Mouse (Mus musculus): ENCODE data around the gene B3gnt4. TPM values are rescaled to one million over a fixed set of nuclear protein-coding genes. Genes with fewer than 3 reads are reported as not detected.

B3gnt4 gene
- polyA plus RNA-seq, 1 experiment from 2014 or later, result 0.83 TPM

DNA sequence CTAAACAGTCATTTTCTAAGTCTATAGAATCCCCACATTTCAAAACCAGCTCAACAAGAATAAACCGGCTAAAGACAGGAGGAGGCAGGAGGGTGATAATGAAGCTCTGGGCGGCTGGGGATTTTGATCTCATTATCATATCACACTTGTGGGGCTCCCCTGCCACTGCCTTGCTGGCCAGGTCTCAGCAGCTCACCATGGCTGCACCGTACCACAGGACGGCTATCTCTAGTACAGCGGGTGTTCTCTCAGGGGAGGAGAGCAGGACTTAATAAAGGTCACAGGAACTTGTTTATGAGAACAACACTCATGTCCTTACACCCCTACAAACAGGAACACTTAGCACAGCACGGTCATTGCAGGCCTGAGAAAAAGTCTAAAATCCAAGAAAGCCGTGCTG lies 45.4 kb downstream of the B3gnt4 start:
- WGBS, result 91% methylated on average over 7 of the region's 7 CpGs
- H3K4me1 ChIP-seq, result no peaks in the 10 kb centered on the region
- peaks cover 61% of the 10 kb centered on the region for H3K36me3 ChIP-seq

DNA sequence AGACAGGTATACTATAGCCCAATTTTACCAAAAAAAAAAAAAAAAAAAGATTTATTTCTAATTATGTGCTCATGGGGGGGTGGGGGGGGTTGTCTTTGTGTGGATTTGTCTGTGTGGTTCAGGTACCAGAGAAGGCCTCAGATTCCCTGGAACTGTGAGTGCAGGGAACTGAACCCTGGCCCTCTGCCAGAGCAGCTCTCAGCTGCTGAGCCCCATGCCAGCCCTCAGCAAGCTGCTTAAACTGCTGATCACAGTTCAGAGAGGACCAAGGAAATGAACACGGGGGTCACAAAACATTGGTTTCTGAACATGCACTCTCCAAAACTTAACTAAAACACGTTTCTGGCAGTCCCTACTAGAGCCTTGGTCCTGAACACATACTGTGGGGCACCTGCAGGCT lies 46.2 kb downstream of the B3gnt4 start:
- Histone ChIP-seq H3K4me1 (no peaks in the 10 kb centered on the region), H3K4me3 (no peak overlapping the region), H3K9me3 (replicated peaks) (no peaks in the 10 kb centered on the region), H3K36me3 (peaks cover 68% of the 10 kb centered on the region), H3K27me3 (ENCODE audit: low read depth, poor library complexity, severe bottlenecking) (no peaks in the 10 kb centered on the region), H3K27ac (replicated peaks) (no peak overlapping the region)
- DNase-seq (ENCODE audit: low spot score), result no peak
- 78% methylated on average over 2 of the region's 2 CpGs for whole genome bisulfite sequencing

More for the DNA sequence above, 45.4 kb downstream of the B3gnt4 start:
- no peaks in the 10 kb centered on the region for H3K9me3 ChIP-seq (replicated peaks)
- no peak overlapping the region for H3K4me3 ChIP-seq
- H3K27me3 ChIP-seq (ENCODE audit: low read depth, poor library complexity, severe bottlenecking), result no peaks in the 10 kb centered on the region
- no peak for DNase-seq (ENCODE audit: low spot score)
- no peak overlapping the region for H3K27ac ChIP-seq (replicated peaks)

GRCm38 (mm10) chr5:123559588-123559987 lies 49.3 kb downstream of the B3gnt4 start:
- no peaks in the 10 kb centered on the region for H3K27me3 ChIP-seq (ENCODE audit: low read depth, poor library complexity, severe bottlenecking)
- no peaks in the 10 kb centered on the region for H3K4me1 ChIP-seq
- no peak overlapping the region for H3K4me3 ChIP-seq
- 95% methylated on average over 8 of the region's 8 CpGs for WGBS
- H3K27ac ChIP-seq (replicated peaks), result no peak overlapping the region
- DNase-seq (ENCODE audit: low spot score), result no peak
- H3K36me3 ChIP-seq, result peaks cover 91% of the 10 kb centered on the region
- H3K9me3 ChIP-seq (replicated peaks), result no peaks in the 10 kb centered on the region

DNA sequence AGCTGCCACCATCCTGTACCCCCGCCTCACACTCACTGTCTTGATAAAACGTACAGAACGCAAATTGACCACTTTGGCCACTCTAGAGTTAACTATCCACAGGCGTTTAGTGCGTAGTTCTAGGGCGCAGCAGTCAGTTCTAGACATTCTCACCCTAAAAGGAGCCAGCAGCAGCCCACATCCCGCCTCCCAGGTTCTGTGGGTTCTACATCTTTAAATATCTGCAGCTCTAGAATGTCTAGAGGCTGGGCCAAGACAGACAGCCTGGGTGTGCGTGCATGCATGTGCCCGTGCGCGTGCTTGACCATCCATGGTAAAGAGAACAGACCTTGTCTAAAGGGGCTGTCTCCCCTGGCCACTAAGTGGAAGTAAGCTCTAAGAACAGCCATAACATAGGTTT lies 50.9 kb downstream of the B3gnt4 start:
- Histone ChIP-seq H3K27ac (replicated peaks) (no peak overlapping the region), H3K36me3 (peaks cover 96% of the 10 kb centered on the region), H3K4me1 (no peaks in the 10 kb centered on the region), H3K4me3 (no peak overlapping the region), H3K27me3 (ENCODE audit: low read depth, poor library complexity, severe bottlenecking) (no peaks in the 10 kb centered on the region), H3K9me3 (replicated peaks) (no peaks in the 10 kb centered on the region)
- 93% methylated on average over 11 of the region's 11 CpGs for WGBS
- DNase-seq (ENCODE audit: low spot score), result no peak

Small RNAs within 50 kb of the gene (microRNA-seq; reads per million reads assigned to microRNA genes)
- 2.7 reads per million for gene Mir7647

Other genes with a start within 250 kb of the B3gnt4 start
- 35.3 and 44.6 TPM in 2 replicates for gene Bcl7a, start 166.6 kb upstream of the B3gnt4 start, polyA plus RNA-seq (2016; fragmentation: Nextera tagmentation; extraction: Ambion mirVana)
- gene Mlxip, start 115.7 kb upstream of the B3gnt4 start, polyA plus RNA-seq (2016; fragmentation: Nextera tagmentation; extraction: Ambion mirVana), result 16.0 and 16.7 TPM in 2 replicates
- gene Lrrc43, start 21.2 kb upstream of the B3gnt4 start, polyA plus RNA-seq (2016; fragmentation: Nextera tagmentation; extraction: Ambion mirVana), result not detected in 2 replicates
- gene Il31, start 21.0 kb upstream of the B3gnt4 start, polyA plus RNA-seq (2016; fragmentation: Nextera tagmentation; extraction: Ambion mirVana), result not detected in 2 replicates
- gene Diablo, start 13.7 kb downstream of the B3gnt4 start, polyA plus RNA-seq (2016; fragmentation: Nextera tagmentation; extraction: Ambion mirVana), result 157 and 166 TPM in 2 replicates
- not detected in 2 replicates for gene Gm49027, start 15.0 kb downstream of the B3gnt4 start, polyA plus RNA-seq (2016; fragmentation: Nextera tagmentation; extraction: Ambion mirVana)
- gene Vps33a, start 62.6 kb downstream of the B3gnt4 start, polyA plus RNA-seq (2016; fragmentation: Nextera tagmentation; extraction: Ambion mirVana), result 30.4 and 34.1 TPM in 2 replicates
- gene Clip1, start 174.2 kb downstream of the B3gnt4 start, polyA plus RNA-seq (2016; fragmentation: Nextera tagmentation; extraction: Ambion mirVana), result 51.3 and 55.8 TPM in 2 replicates
- gene Zcchc8, start 210.6 kb downstream of the B3gnt4 start, polyA plus RNA-seq (2016; fragmentation: Nextera tagmentation; extraction: Ambion mirVana), result 90.1 and 94.5 TPM in 2 replicates
- gene Rsrc2, start 239.0 kb downstream of the B3gnt4 start, polyA plus RNA-seq (2016; fragmentation: Nextera tagmentation; extraction: Ambion mirVana), result 126 and 151 TPM in 2 replicates
- 45.5 and 47.7 TPM in 2 replicates for gene Kntc1, start 239.3 kb downstream of the B3gnt4 start, polyA plus RNA-seq (2016; fragmentation: Nextera tagmentation; extraction: Ambion mirVana)